Mouse (Mus musculus) myocyte (in vitro differentiated cells): Measurements from ENCODE around the gene Gm21915. TPM values are rescaled to one million over a fixed set of nuclear protein-coding genes. Genes with fewer than 3 reads are reported as not detected.

ENCODE experiments used
- H3K27me3 ChIP-seq: one replicate; pipeline ENCODE4 v1.6.1; 2011; ENCODE audit not compliant: control insufficient read depth, insufficient read depth, insufficient read length
- H3K36me3 ChIP-seq: one replicate; pipeline ENCODE4 v1.6.1; 2011; ENCODE audit not compliant: control insufficient read depth, insufficient read depth
- H3K4me2 ChIP-seq: one replicate; pipeline ENCODE4 v1.6.1; 2011; ENCODE audit warnings: low read depth, control low read depth
- H3K4me3 ChIP-seq: one replicate; pipeline ENCODE4 v1.5.1; 2011; ENCODE audit warnings: mild to moderate bottlenecking, control low read depth, moderate library complexity
- H3K79me2 ChIP-seq: one replicate; pipeline ENCODE4 v1.6.1; 2011; ENCODE audit not compliant: control insufficient read depth, insufficient read depth
- H3ac ChIP-seq: one replicate; pipeline ENCODE4 v1.6.1; 2011; ENCODE audit not compliant: control insufficient read depth, insufficient read length
- CEBPB ChIP-seq: IDR thresholded peaks from 2 replicates; pipeline ENCODE4 v1.6.1; 2011; ENCODE audit warnings: mild to moderate bottlenecking, moderate library complexity; ENCODE audit not compliant: poor library complexity, insufficient read depth, severe bottlenecking
- E2F4 ChIP-seq: IDR thresholded peaks from one replicate; pipeline ENCODE4 v1.6.1; 2011; ENCODE audit warnings: mild to moderate bottlenecking, control low read depth, moderate library complexity; ENCODE audit not compliant: insufficient read depth
- MAX ChIP-seq: IDR thresholded peaks from one replicate; pipeline ENCODE4 v1.6.1; 2011; ENCODE audit warnings: low read depth, mild to moderate bottlenecking, control low read depth
- MYOD1 ChIP-seq, 3 experiments: IDR thresholded peaks; one replicate each; pipeline ENCODE4 v1.6.1; 2011; ENCODE audit warnings: control low read depth in 2 of 3, low read depth in 2 of 3, mild to moderate bottlenecking in 2 of 3, moderate library complexity in 1 of 3; ENCODE audit not compliant: insufficient read length in 2 of 3, control insufficient read depth in 1 of 3
- MYOG ChIP-seq, 3 experiments: IDR thresholded peaks; one replicate each; pipeline ENCODE4 v1.6.1; 2011; ENCODE audit warnings: control low read depth in 2 of 3, low read depth in 2 of 3, mild to moderate bottlenecking in 2 of 3; ENCODE audit not compliant: insufficient read length in 2 of 3, control insufficient read depth in 1 of 3, insufficient read depth in 1 of 3
- POLR2A ChIP-seq: IDR thresholded peaks from one replicate; pipeline ENCODE4 v1.6.1; 2011; ENCODE audit warnings: low read depth, mild to moderate bottlenecking, control low read depth, moderate library complexity; ENCODE audit not compliant: insufficient read length
- POLR2AphosphoS2 ChIP-seq: IDR thresholded peaks from one replicate; pipeline ENCODE4 v1.6.1; 2011; ENCODE audit warnings: low read depth, control low read depth; ENCODE audit not compliant: insufficient read length
- REST ChIP-seq: IDR thresholded peaks from one replicate; pipeline ENCODE4 v1.6.1; 2011; ENCODE audit warnings: mild to moderate bottlenecking, control low read depth, moderate library complexity; ENCODE audit not compliant: insufficient read depth, insufficient read length
- SRF ChIP-seq: IDR thresholded peaks from one replicate; pipeline ENCODE4 v1.6.1; 2011; ENCODE audit warnings: low read depth; ENCODE audit not compliant: control insufficient read depth, insufficient read length
- TCF12 ChIP-seq: IDR thresholded peaks from one replicate; pipeline ENCODE4 v1.6.1; 2011; ENCODE audit warnings: mild to moderate bottlenecking, control low read depth; ENCODE audit not compliant: poor library complexity, insufficient read depth, severe bottlenecking
- TCF3 ChIP-seq: IDR thresholded peaks from one replicate; pipeline ENCODE4 v1.6.1; 2011; ENCODE audit warnings: low read depth, control low read depth; ENCODE audit not compliant: insufficient read length
- USF1 ChIP-seq: IDR thresholded peaks from one replicate; pipeline ENCODE4 v1.6.1; 2011; ENCODE audit warnings: low read depth, mild to moderate bottlenecking, control low read depth, moderate library complexity
- polyA plus RNA-seq: library from polyadenylated mRNA; unstranded; fragments of >200 nt; fragmentation: generic; extraction: Trizol; gene quantifications from one replicate; pipeline ENCODE4 v1.2.1, GENCODE M21; 2012; ENCODE audit warnings: missing spikeins

The Gm21915 gene
- not detected for polyA plus RNA-seq

DNA sequence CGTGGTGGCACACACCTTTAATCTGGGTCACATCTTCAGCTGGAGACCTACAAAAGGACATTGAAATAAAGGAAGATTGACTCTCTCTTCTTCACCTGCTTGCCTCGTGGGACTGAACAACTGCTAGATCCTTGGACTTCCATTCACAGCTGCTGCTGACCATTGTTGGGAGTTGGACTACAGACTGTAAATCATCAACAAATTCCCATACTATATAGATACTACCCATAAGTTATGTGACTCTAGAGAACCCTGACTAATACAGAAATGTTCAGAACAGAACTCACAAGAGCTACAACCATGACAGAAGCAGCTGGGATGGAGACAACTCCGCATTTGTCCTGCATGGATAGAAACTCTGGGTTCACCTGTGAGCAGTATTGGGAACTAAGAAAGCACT, at the start of gene Gm21915:
Gene Gm21915, plus strand, starts transcription at position 301 of the 400 bp plus-strand sequence.
- TF ChIP-seq MYOD1 (IDR thresholded peaks at IDR 0.05; ENCODE audit: control insufficient read depth in 1 of 3, insufficient read length in 2 of 3, low read depth in 2 of 3) = no peak
- no peak for TF ChIP-seq MAX
- TF ChIP-seq USF1 = no peak
- TF ChIP-seq MYOG (IDR thresholded peaks at IDR 0.05; ENCODE audit: control insufficient read depth in 1 of 3, insufficient read depth in 1 of 3, insufficient read length in 2 of 3, low read depth in 2 of 3) = no peak
- TF ChIP-seq TCF12 = no peak
- no peak for TF ChIP-seq POLR2A
- TF ChIP-seq REST = no peak
- Histone ChIP-seq H3K27me3 (no peaks in the 10 kb centered on the region), H3K36me3 (no peaks in the 10 kb centered on the region), H3K4me2 (no peak within 1 kb of the TSS), H3K79me2 (no peaks in the 10 kb centered on the region), H3K4me3 (no peak within 1 kb of the TSS), H3ac (no peak within 1 kb of the TSS)

DNA sequence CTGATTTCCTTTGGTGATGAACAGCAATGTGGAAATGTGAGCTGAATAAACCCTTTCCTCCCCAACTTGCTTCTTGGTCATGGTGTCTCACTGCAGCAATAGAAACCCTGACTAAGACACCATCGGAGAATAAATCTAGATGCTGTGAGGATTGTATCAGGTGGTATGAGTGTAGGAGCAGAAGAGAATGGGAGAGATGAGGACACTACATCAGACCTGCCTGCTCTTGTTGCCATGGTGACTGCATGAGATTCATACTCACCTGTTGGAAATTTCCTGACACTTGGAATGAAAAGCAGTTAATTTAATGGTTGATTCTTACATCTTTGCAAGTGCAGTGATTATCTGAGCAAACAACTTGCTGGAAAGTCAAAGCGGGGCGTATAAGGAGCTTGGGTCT, 48.1 kb upstream of the Gm21915 start:
- Histone ChIP-seq H3K79me2 (no peaks in the 10 kb centered on the region), H3K4me2 (no peak overlapping the region), H3K36me3 (no peaks in the 10 kb centered on the region), H3ac (no peak overlapping the region), H3K27me3 (no peaks in the 10 kb centered on the region), H3K4me3 (no peak overlapping the region)
- TF ChIP-seq MYOD1 (IDR thresholded peaks at IDR 0.05; ENCODE audit: control insufficient read depth in 1 of 3, insufficient read length in 2 of 3, low read depth in 2 of 3) (no peak), CEBPB (no peak), MYOG (IDR thresholded peaks at IDR 0.05; ENCODE audit: control insufficient read depth in 1 of 3, insufficient read depth in 1 of 3, insufficient read length in 2 of 3, low read depth in 2 of 3) (no peak), SRF (no peak), USF1 (no peak), E2F4 (no peak), MAX (no peak), POLR2A (no peak), REST (no peak), POLR2AphosphoS2 (no peak), TCF3 (no peak), TCF12 (no peak)

GRCm38 (mm10) chr9:40622793-40623192, 47.6 kb upstream of the Gm21915 start:
- no peak overlapping the region for H3ac ChIP-seq
- no peaks in the 10 kb centered on the region for H3K27me3 ChIP-seq
- TF ChIP-seq USF1 (no peak), TCF12 (no peak), POLR2A (no peak), REST (no peak), MYOD1 (IDR thresholded peaks at IDR 0.05; ENCODE audit: control insufficient read depth in 1 of 3, insufficient read length in 2 of 3, low read depth in 2 of 3) (no peak), TCF3 (no peak), SRF (no peak)
- no peak overlapping the region for H3K4me3 ChIP-seq
- no peaks in the 10 kb centered on the region for H3K36me3 ChIP-seq
- no peak overlapping the region for H3K4me2 ChIP-seq
- H3K79me2 ChIP-seq = no peaks in the 10 kb centered on the region

GRCm38 (mm10) chr9:40625341-40625740, 45.1 kb upstream of the Gm21915 start:
- no peak for TF ChIP-seq MYOD1 (IDR thresholded peaks at IDR 0.05; ENCODE audit: control insufficient read depth in 1 of 3, insufficient read length in 2 of 3, low read depth in 2 of 3)
- no peak for TF ChIP-seq POLR2AphosphoS2
- TF ChIP-seq MYOG (IDR thresholded peaks at IDR 0.05; ENCODE audit: control insufficient read depth in 1 of 3, insufficient read depth in 1 of 3, insufficient read length in 2 of 3, low read depth in 2 of 3) = no peak
- TF ChIP-seq CEBPB = no peak
- no peak for TF ChIP-seq POLR2A
- TF ChIP-seq MAX = no peak
- TF ChIP-seq USF1 = no peak
- no peak for TF ChIP-seq SRF
- no peak for TF ChIP-seq TCF12
- no peak for TF ChIP-seq REST
- TF ChIP-seq TCF3 = no peak
- no peak for TF ChIP-seq E2F4
- Histone ChIP-seq H3K4me3 (no peak overlapping the region), H3K4me2 (no peak overlapping the region), H3K27me3 (no peaks in the 10 kb centered on the region), H3ac (no peak overlapping the region), H3K36me3 (no peaks in the 10 kb centered on the region), H3K79me2 (no peaks in the 10 kb centered on the region)

DNA sequence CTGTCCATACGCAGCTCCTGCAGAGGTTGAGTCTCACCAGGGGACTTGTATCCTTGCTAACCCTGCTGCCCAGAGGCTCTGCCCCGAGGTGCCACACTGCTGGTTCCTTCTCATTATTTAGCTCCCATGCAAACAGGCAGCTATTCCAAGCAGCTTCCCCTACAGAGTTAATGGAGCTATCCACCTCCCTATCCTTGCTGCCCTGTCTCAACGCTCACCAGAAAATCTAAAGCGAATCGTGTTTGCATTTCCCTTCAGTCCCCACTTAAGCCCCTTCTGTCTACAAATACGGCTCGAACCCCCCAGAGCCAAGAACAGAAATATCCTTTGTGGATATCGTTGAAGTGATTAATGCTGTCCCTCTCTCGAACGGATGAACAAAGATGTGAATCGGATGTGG, 43.8 kb upstream of the Gm21915 start:
- Histone ChIP-seq H3K4me2 (no peak overlapping the region), H3K79me2 (no peaks in the 10 kb centered on the region), H3K4me3 (no peak overlapping the region), H3ac (no peak overlapping the region), H3K36me3 (no peaks in the 10 kb centered on the region), H3K27me3 (no peaks in the 10 kb centered on the region)
- TF ChIP-seq MYOD1 (IDR thresholded peaks at IDR 0.05; ENCODE audit: control insufficient read depth in 1 of 3, insufficient read length in 2 of 3, low read depth in 2 of 3) (no peak), POLR2AphosphoS2 (no peak), REST (no peak), POLR2A (no peak), SRF (no peak), CEBPB (no peak), TCF3 (no peak), E2F4 (no peak), MAX (no peak), USF1 (no peak)
